Mouse (Mus musculus): Measurements from ENCODE around the gene Hmcn2. TPM values are rescaled to one million over a fixed set of nuclear protein-coding genes. Genes with fewer than 3 reads are reported as not detected.

Gene Hmcn2
- total RNA-seq, 2 experiments from 2014 or later: 30.5 to 31.5 TPM

DNA sequence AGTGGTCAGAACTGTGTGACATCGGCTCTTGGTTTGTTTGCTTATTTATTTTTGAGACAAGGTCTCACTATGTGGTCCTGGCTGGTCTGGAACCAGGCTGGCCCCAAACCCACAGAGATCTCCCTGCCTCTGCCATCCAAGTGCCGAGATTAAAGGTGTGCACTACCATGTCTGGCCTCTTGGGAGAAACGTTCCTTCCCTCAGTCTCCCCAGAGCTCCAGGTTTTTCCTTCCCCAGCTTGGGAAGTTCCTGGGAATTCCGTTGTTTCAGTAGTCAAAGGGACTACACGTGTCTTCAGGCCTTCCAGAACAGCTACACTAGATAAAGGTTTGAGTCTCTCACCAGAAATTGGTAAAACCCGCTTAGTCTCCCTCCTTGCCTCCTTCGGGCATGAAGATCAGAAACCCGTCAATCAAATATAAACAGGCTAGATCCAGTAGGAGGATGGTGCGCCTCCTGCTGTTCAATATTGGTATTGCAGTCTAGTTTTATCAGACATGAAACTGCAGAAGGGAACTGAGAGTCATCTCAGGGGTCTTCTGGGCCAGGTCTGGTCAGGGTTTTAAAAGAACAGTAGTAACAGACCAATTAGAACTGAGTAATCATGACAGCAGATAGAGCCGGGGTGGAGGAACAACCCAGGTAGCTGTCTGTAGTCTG, 158.3 kb downstream of the Hmcn2 start:
- peak; percentile 36 to 73 for DNase-seq

DNA sequence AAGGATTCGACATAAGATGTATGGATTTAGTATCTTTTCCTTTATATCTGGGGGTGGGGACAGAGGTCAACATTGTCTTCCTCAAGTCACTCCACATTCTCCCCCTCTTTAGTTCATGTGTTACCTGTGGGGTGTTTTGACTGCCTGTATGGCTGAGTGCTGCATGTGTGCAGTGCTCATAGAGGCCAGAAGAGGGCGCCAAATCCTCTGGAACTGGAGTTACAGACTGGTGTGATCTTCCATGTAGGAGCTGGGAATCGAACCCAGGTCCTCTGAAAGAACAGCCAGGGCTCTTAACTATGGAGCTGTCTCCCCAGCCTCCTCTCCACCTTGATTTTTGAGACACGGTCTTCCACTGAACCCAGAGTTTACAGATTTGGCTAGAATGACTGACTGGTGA, 159.7 kb downstream of the Hmcn2 start:
- DNase-seq: no peak
- intact Hi-C loops (cut with DNase I): no loop called here

More for the DNA sequence above, 158.3 kb downstream of the Hmcn2 start:
- intact Hi-C loops (cut with DNase I): loop anchor here (1.0 kb wide), 1 partner anchor 37 kb away; no protein-coding TSS in a partner anchor

DNA sequence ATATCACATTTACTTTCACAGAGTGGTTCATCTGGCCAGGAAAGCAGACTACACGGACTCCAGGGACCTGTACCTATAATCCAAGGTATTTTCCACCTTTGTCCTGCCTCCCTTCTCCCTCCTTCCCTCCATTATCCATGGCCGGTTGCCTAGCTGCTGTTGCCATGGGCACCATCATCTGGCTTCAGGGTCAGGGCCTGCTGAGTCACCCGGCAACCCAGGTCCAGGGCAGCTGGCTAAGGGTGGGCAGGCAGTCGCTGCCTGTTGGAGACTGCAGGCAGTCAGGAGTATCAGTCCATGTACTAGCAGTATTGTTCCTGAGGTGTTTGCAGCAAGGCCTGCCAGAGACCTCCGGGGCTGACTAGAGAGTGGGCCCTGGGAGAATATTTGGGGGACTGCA, 160.5 kb downstream of the Hmcn2 start:
- intact Hi-C loops (cut with DNase I): no loop called here
- no peak for DNase-seq

DNA sequence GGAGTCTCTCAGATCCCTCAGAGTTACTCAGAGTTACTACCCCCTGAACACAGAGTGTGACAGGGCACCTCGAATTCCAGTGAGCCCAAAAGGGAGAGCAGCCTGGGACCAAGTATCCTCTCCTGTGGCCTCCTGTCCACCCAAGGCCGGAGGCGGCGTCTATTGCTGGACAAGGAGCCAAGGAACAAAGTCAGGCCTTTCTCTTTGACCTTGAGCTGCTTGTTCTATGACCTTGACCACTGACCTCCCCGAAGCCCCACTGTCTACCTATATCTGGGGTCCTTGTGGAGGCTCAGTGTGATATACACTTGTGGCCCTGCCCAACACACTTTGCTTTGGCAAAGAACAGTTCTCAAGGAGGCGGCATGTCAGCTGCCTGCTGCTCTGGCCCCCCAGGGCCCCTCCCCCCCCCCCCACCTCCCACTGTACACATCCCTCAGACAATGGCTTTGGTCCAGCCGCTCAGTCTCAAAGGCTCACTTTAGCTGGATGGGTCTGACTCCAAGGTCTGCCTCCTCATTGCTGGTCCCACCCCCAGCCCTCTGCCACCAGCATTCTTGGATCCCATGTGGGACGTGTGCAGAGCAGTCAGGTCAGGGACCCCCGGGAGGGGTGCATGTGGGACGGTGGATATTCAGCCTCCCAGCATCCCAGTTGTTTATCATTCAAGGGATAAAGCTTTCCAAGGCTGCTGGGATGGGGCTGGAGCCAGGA, 162.0 kb downstream of the Hmcn2 start:
- intact Hi-C loops (cut with DNase I): no loop called here
- no peak for DNase-seq

DNA sequence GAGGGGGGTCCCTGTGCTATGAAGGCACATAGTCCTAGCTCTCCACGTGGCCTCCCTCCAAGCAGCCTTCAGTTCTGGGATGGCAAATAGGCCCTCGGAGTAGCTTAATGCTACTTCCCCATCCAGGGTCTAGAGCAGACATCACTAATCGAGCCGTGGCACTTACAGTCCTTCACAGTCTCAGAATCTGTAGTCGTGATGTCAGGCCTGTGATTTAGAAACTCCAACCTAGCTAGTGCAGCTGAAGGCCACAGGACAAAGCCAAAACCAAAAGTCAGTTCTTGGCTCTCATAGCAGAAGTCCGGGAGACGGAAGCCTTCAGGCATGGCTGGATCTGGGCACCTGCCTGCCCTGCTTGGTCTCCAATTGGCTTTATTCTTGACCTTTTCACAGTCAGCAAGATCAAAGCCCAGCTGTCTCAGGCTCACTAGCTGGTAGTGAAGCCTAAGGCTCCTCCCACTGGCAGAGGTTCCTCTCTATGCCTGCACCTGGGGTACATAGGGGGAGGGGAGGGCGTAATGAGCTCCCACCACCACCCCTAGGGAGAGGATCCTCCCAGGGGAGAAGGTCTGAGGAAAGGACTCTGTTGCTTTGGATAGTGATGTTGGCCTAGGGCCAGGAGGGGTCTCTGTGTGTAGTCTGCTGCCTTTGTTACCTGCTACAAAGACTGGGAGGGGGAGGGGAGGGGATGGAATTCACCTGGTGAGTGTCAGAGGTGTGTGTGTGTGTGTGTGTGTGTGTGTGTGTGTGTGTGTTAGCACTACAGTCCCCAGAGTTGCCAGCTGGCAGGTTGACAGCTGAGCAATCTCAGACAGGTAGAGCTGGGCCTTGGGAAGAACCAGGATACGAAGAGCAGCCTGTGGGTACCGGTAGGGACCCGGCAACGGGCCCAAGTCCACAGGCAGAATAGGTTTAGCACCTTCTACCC, 163.3 kb downstream of the Hmcn2 start:
- intact Hi-C loops (cut with DNase I): no loop called here
- DNase-seq: no peak

DNA sequence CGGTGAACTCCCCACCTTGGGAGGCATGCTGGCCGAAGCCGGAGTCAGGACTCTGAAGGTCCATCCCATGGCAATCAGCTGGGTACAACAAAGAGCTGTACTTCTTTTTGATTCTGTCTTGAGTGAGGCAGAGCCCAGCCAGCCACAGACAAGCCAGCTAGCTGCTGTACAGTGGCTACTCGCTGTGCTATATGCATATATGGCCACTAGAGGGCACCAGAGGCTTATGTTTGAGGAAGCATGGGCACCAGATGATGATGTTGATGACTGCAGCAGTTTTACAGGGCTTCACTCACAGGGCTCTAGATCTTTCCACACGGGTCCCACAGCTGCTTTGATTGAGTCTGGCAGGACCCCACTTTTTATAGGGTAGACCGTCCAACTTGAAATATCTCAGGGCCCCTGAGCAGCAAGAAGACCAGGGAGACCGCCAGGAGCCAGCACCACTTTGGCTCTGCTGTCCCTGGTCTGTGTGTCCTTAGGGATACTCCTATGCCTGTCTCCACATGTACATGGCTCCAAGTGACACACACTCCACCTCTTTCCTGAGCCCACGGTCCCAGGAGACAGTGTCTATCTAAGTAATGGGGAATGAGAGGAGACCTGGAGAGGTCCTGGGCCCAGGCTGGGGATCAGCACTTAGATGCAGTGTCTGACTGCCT, 168.8 kb downstream of the Hmcn2 start:
- DNase-seq: peak; percentile 81 to 92
- intact Hi-C loops (cut with DNase I): loop anchor here (1.0 to 10.0 kb wide), 3 partner anchors 172 to 432 kb away; no protein-coding TSS in a partner anchor

DNA sequence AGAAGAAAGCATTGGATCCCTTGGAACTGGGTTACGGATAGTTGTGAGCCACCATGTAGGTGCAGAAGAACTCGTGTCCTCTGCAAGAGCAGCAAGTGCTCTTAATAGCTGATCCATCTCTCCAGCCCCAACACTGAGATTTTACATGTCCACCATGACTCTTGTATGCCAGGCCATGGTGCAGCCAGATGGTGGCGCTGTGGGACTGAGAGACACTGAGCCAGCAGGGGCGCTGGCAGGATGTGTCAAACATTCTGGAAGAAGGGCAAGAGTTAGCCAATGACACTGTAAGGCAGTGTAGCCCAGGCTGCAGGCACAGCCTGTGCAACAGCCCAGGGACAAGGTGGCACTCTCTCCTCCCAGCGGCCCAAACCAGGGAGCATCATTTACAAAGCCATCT, 170.0 kb downstream of the Hmcn2 start:
- intact Hi-C loops (cut with DNase I): loop anchor here (10.0 kb wide), 1 partner anchor 311 kb away; no protein-coding TSS in a partner anchor
- DNase-seq: peak; percentile 69 to 81

DNA sequence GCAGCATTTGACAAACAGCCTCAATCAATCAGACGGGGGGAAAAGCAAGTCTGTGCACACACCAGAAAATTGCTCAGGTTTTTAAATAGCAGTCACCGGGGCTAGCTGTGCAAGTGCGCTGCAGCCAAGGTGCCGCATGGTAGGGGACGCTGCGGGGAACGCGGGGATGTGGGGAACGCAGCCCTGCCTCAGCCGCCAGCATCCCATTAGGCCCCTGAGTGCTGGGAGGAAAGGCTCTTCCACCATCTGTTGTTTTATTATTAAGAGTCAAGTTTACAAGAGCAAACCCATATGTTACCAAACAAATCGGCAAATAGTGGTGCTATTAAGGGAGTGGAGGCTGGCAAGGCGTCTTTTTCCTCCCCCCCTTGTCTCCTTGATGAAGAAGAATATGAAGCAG, 175.0 kb downstream of the Hmcn2 start:
- intact Hi-C loops (cut with DNase I): loop anchor here (10.0 kb wide), 1 partner anchor 306 kb away; no protein-coding TSS in a partner anchor
- DNase-seq: no peak

DNA sequence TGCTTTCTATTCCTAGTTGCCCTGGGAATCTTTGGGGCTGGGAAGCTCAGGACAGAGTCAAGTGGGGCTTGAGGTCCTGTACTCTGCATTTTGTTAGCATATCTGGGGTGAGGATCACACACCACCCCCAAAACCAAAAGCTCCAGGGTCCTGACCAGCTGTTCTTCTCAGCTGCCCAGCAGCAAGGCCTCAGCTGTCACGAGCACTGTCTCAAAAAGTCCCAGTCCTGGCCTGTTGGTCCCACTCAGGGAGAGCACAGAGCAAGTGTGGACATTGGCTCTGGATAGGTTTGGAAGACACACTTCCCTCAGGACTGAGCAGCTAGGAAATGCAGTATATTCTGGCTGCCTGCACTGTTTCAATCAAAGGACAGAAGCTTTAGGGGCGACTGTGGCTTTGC, 176.3 kb downstream of the Hmcn2 start:
- DNase-seq: no peak
- intact Hi-C loops (cut with DNase I): no loop called here

DNA sequence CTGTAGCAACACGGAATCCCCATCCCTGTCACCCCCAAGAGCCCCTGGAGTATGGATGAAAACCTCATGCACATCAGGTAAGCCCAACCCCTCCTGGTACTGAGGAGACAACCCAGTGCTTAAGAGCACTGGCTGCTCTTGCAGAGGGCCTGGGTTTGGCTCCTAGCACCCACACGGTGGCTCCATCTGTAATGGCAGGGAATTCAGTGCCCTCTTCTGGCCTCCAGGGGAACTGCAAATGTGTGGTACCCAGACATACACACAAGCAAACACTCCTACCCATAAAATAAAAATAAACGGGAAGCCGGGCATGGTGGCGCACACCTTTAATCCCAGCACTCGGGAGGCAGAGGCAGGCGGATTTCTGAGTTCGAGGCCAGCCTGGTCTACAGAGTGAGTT, 178.1 kb downstream of the Hmcn2 start:
- no peak for DNase-seq
- intact Hi-C loops (cut with DNase I): no loop called here

DNA sequence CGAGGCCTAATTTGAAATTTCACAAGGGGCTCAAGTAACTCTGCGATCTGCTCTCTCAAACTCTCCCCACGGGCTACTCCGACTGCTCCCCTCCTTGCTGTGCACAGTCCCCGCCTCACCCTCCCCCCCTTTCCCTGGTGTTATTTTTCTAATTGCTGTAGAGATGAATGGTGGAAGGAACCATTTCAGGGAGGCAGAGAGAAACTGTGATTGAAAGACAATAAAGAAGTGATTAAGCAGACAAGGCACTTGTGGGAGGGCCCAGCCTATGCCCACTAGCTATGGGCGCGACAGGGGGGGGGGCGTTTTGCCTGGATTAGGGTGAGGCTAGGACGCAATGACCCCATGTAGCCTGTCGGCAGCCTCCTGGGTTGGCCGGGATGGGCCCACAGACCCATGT, 179.0 kb downstream of the Hmcn2 start:
- intact Hi-C loops (cut with DNase I): no loop called here
- no peak for DNase-seq

DNA sequence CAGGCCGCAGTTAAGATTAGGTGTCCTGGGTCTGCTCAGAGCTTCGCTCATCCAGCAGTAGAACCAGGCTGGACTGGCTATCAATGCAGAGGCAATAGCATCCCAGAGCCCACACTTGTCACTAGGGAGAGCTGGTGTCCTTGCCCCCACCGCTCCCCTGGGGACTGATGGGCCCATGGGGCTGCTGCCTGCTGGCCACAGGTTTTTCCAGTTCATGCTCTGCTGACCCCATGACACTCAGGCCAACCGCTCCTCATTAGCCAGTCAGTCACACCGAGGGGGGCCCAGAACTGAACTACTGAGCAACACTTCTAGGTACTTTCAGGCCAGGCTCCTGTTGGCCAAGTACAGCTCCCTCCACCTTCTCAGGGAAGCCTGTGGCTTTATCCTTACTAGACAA, 180.1 kb downstream of the Hmcn2 start:
- DNase-seq: no peak
- intact Hi-C loops (cut with DNase I): no loop called here

DNA sequence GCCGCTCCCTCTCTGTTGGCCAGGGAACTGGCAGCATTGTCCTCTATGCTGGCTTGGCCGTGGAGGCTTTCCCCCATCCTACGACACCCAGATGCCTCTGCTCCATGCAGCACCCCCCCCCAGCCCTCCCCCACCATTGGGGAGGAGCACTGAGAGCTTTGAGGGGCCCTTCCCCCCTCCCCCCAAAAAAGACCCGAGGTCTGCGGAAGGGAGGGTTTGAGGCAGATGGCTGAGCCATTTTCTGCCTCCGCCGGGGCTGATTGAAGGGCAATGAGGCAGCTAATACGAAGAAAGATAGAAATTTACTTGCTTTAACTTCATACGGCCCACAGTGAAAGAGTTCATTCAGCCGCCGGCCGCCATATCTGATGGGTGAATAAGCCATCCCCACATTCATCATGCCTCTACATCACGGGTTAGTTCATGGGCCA, 180.8 kb downstream of the Hmcn2 start:
- no peak for DNase-seq
- intact Hi-C loops (cut with DNase I): no loop called here

DNA sequence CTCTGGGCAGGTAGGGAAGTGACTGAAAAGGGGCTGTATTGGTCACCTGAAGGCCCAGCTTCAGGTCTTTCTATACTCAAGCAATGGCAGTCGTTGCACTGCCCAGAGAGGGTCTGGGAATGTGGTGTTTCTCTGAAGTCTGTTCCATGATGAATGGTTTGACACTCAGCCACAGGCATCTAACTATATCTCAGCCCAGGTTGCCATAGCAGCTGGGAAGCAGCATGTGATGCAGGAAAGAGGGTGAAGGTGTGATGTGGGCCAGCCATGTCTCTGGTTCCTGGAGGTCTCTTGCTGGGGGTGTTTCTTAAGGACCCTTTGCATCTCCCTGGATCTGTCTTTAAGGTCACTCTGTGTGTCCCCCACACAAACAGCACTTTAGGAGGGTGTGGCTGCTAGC, 181.9 kb downstream of the Hmcn2 start:
- intact Hi-C loops (cut with DNase I): no loop called here
- no peak for DNase-seq

DNA sequence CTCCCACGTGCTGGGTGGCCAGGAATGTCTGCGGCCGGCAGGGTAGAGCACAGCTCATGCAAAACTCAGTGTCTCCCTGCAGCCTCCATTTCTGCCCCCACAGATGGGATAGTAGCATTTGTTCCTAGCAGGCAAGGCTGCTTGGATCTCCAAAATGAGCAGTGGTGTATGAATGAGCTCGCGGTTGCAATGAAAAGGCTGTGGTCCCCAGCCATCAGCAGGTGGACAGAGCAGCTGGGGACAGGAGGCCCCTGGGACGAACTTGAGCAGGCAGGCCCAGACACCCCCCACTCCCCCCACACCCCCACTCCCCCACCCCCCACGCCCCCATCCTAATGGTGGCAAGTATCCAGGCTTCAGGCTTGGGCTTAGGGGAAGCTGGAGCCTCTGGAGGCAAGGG, 182.9 kb downstream of the Hmcn2 start:
- intact Hi-C loops (cut with DNase I): no loop called here
- DNase-seq: no peak

DNA sequence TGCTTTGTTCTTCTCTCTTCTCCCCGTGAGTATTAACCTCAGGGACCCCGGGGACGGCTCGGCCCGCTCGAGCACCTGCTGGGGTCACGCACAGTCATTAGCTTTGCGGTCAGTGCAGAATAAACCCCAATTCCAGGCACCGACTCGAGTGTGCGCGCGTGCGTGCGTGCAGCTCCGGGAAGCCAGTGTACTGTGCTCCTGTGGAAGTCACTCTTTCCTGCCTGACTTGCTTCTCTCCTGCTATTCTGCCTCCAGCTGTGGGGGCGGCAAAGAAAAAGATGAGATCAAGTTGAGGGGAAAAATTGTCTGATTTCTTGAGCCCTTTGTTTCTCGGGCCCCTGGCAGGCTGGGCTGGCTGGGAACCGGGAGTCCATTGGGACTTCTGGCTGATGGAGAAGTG, 183.4 kb downstream of the Hmcn2 start:
- intact Hi-C loops (cut with DNase I): no loop called here
- DNase-seq: no peak

DNA sequence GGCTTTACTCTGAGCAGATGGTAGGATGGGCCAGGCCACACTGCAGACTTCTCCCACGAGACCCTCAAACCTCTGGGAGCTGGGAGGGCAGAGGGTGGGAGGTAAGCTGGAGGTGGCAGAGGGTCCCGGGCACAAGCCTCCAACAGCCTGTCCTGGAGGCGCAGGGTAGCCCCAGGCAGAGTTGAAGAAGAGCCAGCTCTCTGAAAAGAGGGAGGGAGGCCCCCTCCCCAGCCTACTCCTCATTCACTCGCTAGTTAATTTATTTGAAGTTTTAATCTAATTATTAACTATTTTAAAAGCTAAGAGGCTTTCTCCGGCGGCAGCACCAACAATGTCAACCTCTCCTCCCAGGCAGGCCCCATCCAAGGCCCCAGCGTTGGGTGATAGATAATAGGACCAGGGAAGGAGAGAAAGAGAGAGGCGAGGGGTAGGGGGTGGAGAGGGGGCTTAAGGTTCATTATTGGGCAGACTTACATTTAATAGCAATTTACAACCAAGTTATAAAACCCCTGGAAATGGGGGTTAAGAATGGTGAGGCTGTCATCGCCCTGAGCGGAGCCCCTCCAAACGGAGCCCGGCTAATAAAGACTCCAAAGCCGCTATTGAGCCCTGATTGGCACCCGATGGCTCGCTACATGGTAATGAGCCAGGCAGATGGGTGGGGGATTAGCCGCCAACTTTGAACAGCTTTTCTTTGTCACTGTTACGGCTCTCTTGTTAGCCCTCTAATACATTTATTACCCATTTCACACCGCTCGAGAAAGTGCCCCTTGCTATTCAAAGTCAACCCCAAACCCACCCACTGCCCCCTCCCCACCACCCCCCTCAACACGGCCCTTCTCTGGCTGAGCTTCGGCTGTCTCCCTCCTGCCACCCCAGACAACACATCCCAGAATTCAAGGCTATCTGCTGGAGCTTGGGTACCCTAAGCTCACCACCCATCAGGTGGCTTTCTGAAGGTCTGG, 185.4 kb downstream of the Hmcn2 start:
- intact Hi-C loops (cut with DNase I): no loop called here
- DNase-seq: no peak

DNA sequence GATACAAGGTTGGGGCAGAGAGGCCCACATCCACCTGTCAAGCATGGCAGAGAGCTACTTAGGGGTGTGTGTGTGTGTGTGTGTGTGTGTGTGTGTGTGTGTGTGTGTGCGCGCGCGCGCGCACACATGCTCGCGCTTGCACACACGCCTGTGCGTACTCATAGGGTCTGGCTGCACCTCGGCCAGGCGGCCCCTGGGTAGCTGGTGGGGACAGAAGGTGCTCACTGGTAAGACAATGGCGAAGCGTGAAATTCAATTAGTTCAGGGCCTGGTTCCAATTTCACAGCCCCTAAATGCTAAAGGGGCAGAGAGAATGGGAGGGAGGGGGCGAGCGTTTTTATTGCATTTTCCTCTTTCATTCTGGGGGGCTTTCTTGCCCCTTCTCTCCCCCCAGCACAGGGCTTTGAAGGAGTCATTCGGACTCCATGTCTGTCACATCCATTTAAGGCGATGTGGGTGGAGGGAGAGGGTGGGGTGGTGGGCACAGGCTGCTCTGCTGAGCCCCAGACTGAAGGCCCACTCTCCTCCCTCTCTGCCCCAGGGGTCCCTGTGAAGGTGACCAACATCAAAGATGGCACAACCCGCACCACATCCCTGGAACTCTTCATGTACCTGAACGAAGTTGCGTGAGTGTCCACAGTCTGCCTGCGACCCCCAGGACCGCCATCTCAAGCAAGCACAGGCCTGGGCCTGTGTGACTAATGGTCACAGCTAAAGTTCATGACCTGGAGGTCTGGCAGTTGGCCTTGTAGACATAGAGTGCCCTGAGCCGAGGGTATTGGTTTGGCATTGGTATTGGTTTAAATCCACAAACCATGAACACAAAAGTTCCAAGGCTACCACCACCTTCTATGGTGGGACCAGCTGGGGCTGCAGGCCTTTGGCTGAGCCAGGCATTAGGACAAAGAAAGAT, 186.3 kb downstream of the Hmcn2 start:
- intact Hi-C loops (cut with DNase I): no loop called here
- DNase-seq: no peak

All from heart, postnatal 14 days (tissue).